Mouse (Mus musculus) CD4-positive helper T cell, adult 2 months (primary cell): ENCODE measurements around the gene Gstp3.
"Not testable (repeated sequence)": the region's sequence is repeated elsewhere in the genome, so short reads cannot be mapped to it uniquely, and the experiment has no call there.

Source experiments
- DNase-seq: peaks from one replicate; pipeline ENCODE4 v3.0.0-alpha.2; 2012; ENCODE audit warnings: low read depth, missing footprints, low spot score

The Gstp3 gene

GRCm38 (mm10) chr19:4090446-4090845, 31.1 kb upstream of the Gstp3 start:
- DNase-seq: no peak

- DNase-seq: no peak
These were observed 29.8 kb upstream of the Gstp3 start for GRCm38 (mm10) chr19:4089128-4089527.

- no peak for DNase-seq
These were observed 28.8 kb upstream of the Gstp3 start for GRCm38 (mm10) chr19:4088146-4088545.

GRCm38 (mm10) chr19:4087090-4087489, 27.7 kb upstream of the Gstp3 start:
- no peak for DNase-seq

- DNase-seq: no peak
These were observed 26.8 kb upstream of the Gstp3 start for GRCm38 (mm10) chr19:4086156-4086555.

- DNase-seq: no peak
These were observed 25.6 kb upstream of the Gstp3 start for GRCm38 (mm10) chr19:4084984-4085383.

GRCm38 (mm10) chr19:4083826-4084225, 24.5 kb upstream of the Gstp3 start:
- no peak for DNase-seq

GRCm38 (mm10) chr19:4083316-4083715, 23.9 kb upstream of the Gstp3 start:
- no peak for DNase-seq

- no peak for DNase-seq
These were observed 23.0 kb upstream of the Gstp3 start for GRCm38 (mm10) chr19:4082219-4082965.

- DNase-seq: no peak
These were observed 22.0 kb upstream of the Gstp3 start, which contains the start of gene Cabp2 for GRCm38 (mm10) chr19:4081394-4081793. Gene Cabp2 (plus strand): TSS chr19:4081578.

- DNase-seq: peak; percentile 75
These were observed 21.2 kb upstream of the Gstp3 start for GRCm38 (mm10) chr19:4080511-4081009.

- no peak for DNase-seq
These were observed 20.2 kb upstream of the Gstp3 start for GRCm38 (mm10) chr19:4079594-4079993.

- no peak for DNase-seq
These were observed 16.2 kb upstream of the Gstp3 start for GRCm38 (mm10) chr19:4075531-4075930.

GRCm38 (mm10) chr19:4072706-4073424, 13.5 kb upstream of the Gstp3 start:
- no peak for DNase-seq

GRCm38 (mm10) chr19:4071406-4071805, 12.0 kb upstream of the Gstp3 start:
- no peak for DNase-seq

- no peak for DNase-seq
These were observed 11.4 kb upstream of the Gstp3 start for GRCm38 (mm10) chr19:4070756-4071155.

GRCm38 (mm10) chr19:4070311-4070710, 10.9 kb upstream of the Gstp3 start:
- DNase-seq: no peak

- no peak for DNase-seq
These were observed 9.5 kb upstream of the Gstp3 start for GRCm38 (mm10) chr19:4068717-4069410.

GRCm38 (mm10) chr19:4068242-4068641, 8.9 kb upstream of the Gstp3 start:
- DNase-seq: not testable (repeated sequence)

GRCm38 (mm10) chr19:4066877-4067276, 7.5 kb upstream of the Gstp3 start:
- no peak for DNase-seq

GRCm38 (mm10) chr19:4066280-4066679, 6.9 kb upstream of the Gstp3 start:
- DNase-seq: peak; percentile 82

GRCm38 (mm10) chr19:4064501-4064900, 5.1 kb upstream of the Gstp3 start:
- DNase-seq: not testable (repeated sequence)
